Mouse (Mus musculus): ENCODE results near the gene Atp8a1. TPM values are rescaled to one million over a fixed set of nuclear protein-coding genes. Genes with fewer than 3 reads are reported as not detected.

The Atp8a1 gene
- polyA plus RNA-seq, 1 experiment: not detected

DNA sequence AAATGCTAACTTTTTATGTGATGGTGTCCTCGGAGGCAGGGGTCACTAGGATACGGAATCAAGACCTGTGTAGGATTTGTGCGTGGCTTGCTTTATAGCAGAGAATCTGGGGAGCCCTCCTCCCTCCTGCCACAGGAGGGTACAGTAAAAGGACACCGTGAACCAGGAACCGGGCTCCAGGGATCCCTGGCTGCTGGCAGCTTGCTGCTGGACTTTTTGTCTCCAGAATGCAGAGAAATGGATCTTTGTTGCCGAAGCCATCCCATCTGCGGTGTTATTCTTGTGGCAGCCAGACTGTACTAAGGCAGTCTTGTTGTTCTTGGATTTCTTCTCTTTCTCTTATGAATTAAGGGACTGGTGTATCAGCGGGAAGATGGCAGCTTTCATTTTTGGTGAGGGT, 159.2 kb downstream of the Atp8a1 start:
- no peak for TF ChIP-seq CTCF (IDR thresholded peaks at IDR 0.05; ENCODE audit: control insufficient read depth, insufficient read depth, insufficient read length)
- TF ChIP-seq USF1 (IDR thresholded peaks at IDR 0.05; ENCODE audit: low read depth): no peak
- TF ChIP-seq CEBPB (IDR thresholded peaks at IDR 0.05; ENCODE audit: low read depth): no peak
- no peak for TF ChIP-seq MYOD1 (IDR thresholded peaks at IDR 0.05; ENCODE audit: control insufficient read depth, insufficient read length, low read depth)
- TF ChIP-seq MYOG (IDR thresholded peaks at IDR 0.05; ENCODE audit: control insufficient read depth, extremely low read depth, insufficient read length): no peak

DNA sequence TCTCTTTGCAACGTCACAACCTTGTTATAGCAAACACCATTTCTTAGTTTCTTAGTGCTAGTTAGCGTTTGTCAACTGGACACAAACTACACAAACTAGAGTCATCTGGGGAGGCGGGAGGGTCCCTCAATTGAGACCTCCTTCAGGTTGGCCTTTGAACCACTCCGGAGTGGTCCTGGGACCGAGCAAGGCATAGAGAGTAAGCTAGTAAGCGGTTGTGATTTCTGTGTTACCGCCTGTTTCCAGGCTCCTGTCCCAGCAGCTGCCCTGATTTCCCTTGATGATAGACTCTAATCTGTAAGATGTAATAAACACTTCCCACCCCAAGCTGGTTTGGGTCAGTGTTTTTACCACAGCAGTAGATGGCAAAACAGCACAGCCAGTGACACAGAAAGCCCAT, 161.3 kb downstream of the Atp8a1 start:
- no peaks in the 10 kb centered on the region for H3K36me3 ChIP-seq (ENCODE audit: control insufficient read depth, insufficient read depth)
- TF ChIP-seq CEBPB (IDR thresholded peaks at IDR 0.05; ENCODE audit: low read depth): no peak
- no peak for TF ChIP-seq MYOD1 (IDR thresholded peaks at IDR 0.05; ENCODE audit: control insufficient read depth, insufficient read length, low read depth)

More for the DNA sequence above, 159.2 kb downstream of the Atp8a1 start:
- Histone ChIP-seq H3K79me2 (ENCODE audit: control insufficient read depth, insufficient read depth) (no peaks in the 10 kb centered on the region), H3K36me3 (ENCODE audit: control insufficient read depth, insufficient read depth) (no peaks in the 10 kb centered on the region), H3K79me3 (ENCODE audit: low read depth) (no peaks in the 10 kb centered on the region), H3K4me3 (ENCODE audit: insufficient read depth, poor library complexity, severe bottlenecking) (no peak overlapping the region), H3K27me3 (ENCODE audit: control insufficient read depth, insufficient read depth, insufficient read length) (no peaks in the 10 kb centered on the region), H3ac (ENCODE audit: control insufficient read depth, insufficient read length, low read depth) (no peak overlapping the region)

DNA sequence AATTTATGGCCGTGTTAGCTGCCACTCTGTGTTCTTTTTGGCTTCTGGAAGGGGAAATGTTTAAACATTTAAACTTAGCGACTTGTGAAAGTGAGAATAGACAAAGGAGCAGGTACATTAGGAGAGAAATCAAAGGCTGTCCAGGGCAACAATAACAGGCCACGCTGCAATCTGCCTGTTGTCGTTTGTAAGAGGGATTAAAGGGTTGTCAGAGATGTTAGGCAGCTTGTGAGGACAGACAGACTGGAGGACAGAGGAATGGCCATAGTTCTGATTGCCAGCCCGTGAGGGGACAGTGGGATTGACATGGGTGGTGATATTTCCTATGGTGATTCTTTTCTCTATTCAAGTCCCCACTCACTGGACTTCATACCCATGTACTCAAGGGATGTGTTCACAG, 161.8 kb downstream of the Atp8a1 start:
- H3ac ChIP-seq (ENCODE audit: control insufficient read depth, insufficient read length, low read depth): no peak overlapping the region
- no peak overlapping the region for H3K4me3 ChIP-seq (ENCODE audit: insufficient read depth, poor library complexity, severe bottlenecking)
- H3K79me2 ChIP-seq (ENCODE audit: control insufficient read depth, insufficient read depth): no peaks in the 10 kb centered on the region
- no peak for TF ChIP-seq MYOG (IDR thresholded peaks at IDR 0.05; ENCODE audit: control insufficient read depth, extremely low read depth, insufficient read length)
- no peak for TF ChIP-seq MAX (IDR thresholded peaks at IDR 0.05)
- TF ChIP-seq MYOD1 (IDR thresholded peaks at IDR 0.05; ENCODE audit: control insufficient read depth, insufficient read length, low read depth): no peak
- no peak for TF ChIP-seq FOSL1 (IDR thresholded peaks at IDR 0.05; ENCODE audit: insufficient read depth, low read length, poor library complexity, severe bottlenecking)
- no peak for TF ChIP-seq USF1 (IDR thresholded peaks at IDR 0.05; ENCODE audit: low read depth)
- no peak for TF ChIP-seq CEBPB (IDR thresholded peaks at IDR 0.05; ENCODE audit: low read depth)
- TF ChIP-seq CTCF (IDR thresholded peaks at IDR 0.05; ENCODE audit: control insufficient read depth, insufficient read depth, insufficient read length): no peak
- no peaks in the 10 kb centered on the region for H3K27me3 ChIP-seq (ENCODE audit: control insufficient read depth, insufficient read depth, insufficient read length)
- H3K79me3 ChIP-seq (ENCODE audit: low read depth): no peaks in the 10 kb centered on the region
- H3K36me3 ChIP-seq (ENCODE audit: control insufficient read depth, insufficient read depth): no peaks in the 10 kb centered on the region

More for the DNA sequence above, 161.3 kb downstream of the Atp8a1 start:
- H3K79me2 ChIP-seq (ENCODE audit: control insufficient read depth, insufficient read depth): no peaks in the 10 kb centered on the region
- no peaks in the 10 kb centered on the region for H3K27me3 ChIP-seq (ENCODE audit: control insufficient read depth, insufficient read depth, insufficient read length)
- no peaks in the 10 kb centered on the region for H3K79me3 ChIP-seq (ENCODE audit: low read depth)
- no peak overlapping the region for H3K4me3 ChIP-seq (ENCODE audit: insufficient read depth, poor library complexity, severe bottlenecking)
- no peak overlapping the region for H3ac ChIP-seq (ENCODE audit: control insufficient read depth, insufficient read length, low read depth)

DNA sequence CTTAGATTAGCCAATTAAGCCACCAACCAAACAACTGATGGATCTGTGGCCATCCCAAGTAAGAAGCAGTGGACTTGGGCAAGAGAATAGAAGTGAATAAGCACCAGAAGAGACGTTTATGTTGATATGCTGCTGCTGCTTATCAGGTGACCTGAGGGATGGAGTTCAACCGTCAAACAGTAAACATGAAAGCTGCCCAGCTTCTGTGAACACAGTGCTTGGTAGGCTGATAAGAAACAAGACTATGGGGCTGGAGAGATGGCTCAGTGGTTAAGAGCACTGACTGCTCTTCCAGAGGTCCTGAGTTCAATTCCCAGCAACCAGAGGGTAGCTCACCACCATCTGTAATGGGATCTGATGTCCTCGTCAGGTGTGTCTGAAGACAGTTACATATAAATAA, 168.4 kb downstream of the Atp8a1 start:
- TF ChIP-seq CEBPB (IDR thresholded peaks at IDR 0.05; ENCODE audit: low read depth): no peak
- TF ChIP-seq USF1 (IDR thresholded peaks at IDR 0.05; ENCODE audit: low read depth): no peak
- no peak for TF ChIP-seq MYOD1 (IDR thresholded peaks at IDR 0.05; ENCODE audit: control insufficient read depth, insufficient read length, low read depth)
- Histone ChIP-seq H3K79me3 (ENCODE audit: low read depth) (no peaks in the 10 kb centered on the region), H3ac (ENCODE audit: control insufficient read depth, insufficient read length, low read depth) (no peak overlapping the region), H3K79me2 (ENCODE audit: control insufficient read depth, insufficient read depth) (no peaks in the 10 kb centered on the region), H3K36me3 (ENCODE audit: control insufficient read depth, insufficient read depth) (no peaks in the 10 kb centered on the region), H3K27me3 (ENCODE audit: control insufficient read depth, insufficient read depth, insufficient read length) (no peaks in the 10 kb centered on the region), H3K4me3 (ENCODE audit: insufficient read depth, poor library complexity, severe bottlenecking) (no peak overlapping the region)

DNA sequence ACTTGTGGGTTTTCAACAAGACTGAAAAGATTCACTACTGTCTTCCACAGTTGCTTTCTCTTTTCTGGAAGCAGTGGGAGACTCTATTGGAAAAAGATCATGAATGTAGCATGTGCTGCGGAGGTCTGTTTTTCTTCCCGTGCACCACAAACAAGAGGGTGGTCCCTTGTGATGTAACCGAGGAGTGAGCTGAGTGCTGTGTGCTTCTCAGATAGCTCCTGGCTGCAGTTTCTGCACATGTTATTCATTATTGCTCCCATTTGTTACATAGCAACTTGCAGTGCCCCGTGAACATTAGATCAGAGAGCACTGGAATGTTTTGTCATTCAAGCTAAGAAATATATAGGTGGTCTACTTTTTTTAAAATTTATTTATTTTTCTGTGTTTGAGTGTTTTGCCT, 174.2 kb downstream of the Atp8a1 start:
- no peaks in the 10 kb centered on the region for H3K36me3 ChIP-seq (ENCODE audit: control insufficient read depth, insufficient read depth)
- no peaks in the 10 kb centered on the region for H3K79me2 ChIP-seq (ENCODE audit: control insufficient read depth, insufficient read depth)
- TF ChIP-seq MYOG (IDR thresholded peaks at IDR 0.05; ENCODE audit: control insufficient read depth, extremely low read depth, insufficient read length) (no peak), FOSL1 (IDR thresholded peaks at IDR 0.05; ENCODE audit: insufficient read depth, low read length, poor library complexity, severe bottlenecking) (no peak), CTCF (IDR thresholded peaks at IDR 0.05; ENCODE audit: control insufficient read depth, insufficient read depth, insufficient read length) (no peak), CEBPB (IDR thresholded peaks at IDR 0.05; ENCODE audit: low read depth) (no peak), MYOD1 (IDR thresholded peaks at IDR 0.05; ENCODE audit: control insufficient read depth, insufficient read length, low read depth) (no peak), USF1 (IDR thresholded peaks at IDR 0.05; ENCODE audit: low read depth) (no peak)
- no peak overlapping the region for H3K4me3 ChIP-seq (ENCODE audit: insufficient read depth, poor library complexity, severe bottlenecking)
- no peaks in the 10 kb centered on the region for H3K79me3 ChIP-seq (ENCODE audit: low read depth)
- H3ac ChIP-seq (ENCODE audit: control insufficient read depth, insufficient read length, low read depth): no peak overlapping the region
- H3K27me3 ChIP-seq (ENCODE audit: control insufficient read depth, insufficient read depth, insufficient read length): no peaks in the 10 kb centered on the region

DNA sequence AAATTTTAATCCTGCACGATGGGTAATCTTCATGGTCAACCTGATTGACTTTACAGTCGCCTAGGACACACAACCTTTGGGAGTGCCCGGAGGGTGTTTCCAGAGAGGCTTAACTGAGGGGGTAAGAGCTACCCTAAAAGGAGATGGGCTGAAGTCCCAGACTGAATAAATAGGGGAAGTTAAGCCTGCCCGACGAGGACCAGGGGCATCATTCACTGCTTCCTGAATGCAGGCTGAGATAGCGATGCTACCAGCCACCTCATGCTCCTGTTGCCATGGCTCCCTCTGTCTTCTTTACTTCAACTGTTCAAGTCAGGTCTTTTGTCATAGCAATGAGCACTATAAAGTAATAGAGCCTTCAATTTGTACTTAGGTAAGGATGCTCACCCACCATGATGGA, 177.1 kb downstream of the Atp8a1 start:
- Histone ChIP-seq H3ac (ENCODE audit: control insufficient read depth, insufficient read length, low read depth) (no peak overlapping the region), H3K27me3 (ENCODE audit: control insufficient read depth, insufficient read depth, insufficient read length) (no peaks in the 10 kb centered on the region), H3K4me3 (ENCODE audit: insufficient read depth, poor library complexity, severe bottlenecking) (no peak overlapping the region), H3K79me3 (ENCODE audit: low read depth) (no peaks in the 10 kb centered on the region), H3K79me2 (ENCODE audit: control insufficient read depth, insufficient read depth) (no peaks in the 10 kb centered on the region), H3K36me3 (ENCODE audit: control insufficient read depth, insufficient read depth) (no peaks in the 10 kb centered on the region)
- TF ChIP-seq MAX (IDR thresholded peaks at IDR 0.05) (no peak), CTCF (IDR thresholded peaks at IDR 0.05; ENCODE audit: control insufficient read depth, insufficient read depth, insufficient read length) (no peak)

Measured in C2C12 (cell line).